Mouse (Mus musculus): Measurements from ENCODE around the gene Il17rc. TPM values are rescaled to one million over a fixed set of nuclear protein-coding genes. Genes with fewer than 3 reads are reported as not detected.

The Il17rc gene
- polyA plus RNA-seq, 1 experiment from 2014 or later, result 4.4 TPM

DNA sequence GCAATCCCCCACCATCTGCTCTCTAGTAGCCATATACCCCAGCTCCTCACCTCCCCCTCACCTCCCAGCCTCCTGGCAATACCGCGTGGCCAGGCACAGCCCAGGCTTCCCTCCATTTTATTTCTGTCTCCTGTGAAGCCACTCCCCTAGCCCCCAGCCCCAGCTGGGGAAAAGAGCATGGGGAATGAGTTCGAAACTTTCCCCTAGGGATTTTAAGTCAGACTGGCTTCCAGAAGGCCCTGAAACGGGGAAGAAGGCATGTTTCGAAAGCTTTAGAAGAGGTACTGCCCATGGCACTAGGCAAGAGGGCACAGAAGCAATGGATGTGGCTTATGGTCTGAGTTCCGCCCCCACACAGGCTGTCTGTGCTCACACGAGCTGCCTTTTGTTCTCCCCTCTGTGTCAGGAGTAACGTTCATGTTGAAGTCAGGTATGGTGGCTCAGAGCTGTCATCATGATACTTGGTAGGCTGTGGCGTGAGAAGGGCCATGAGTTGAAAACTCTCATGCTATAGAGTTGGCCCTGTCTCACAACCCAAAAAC, 35.5 kb upstream of the Il17rc start, which contains the start of gene Cidec:
Cidec (minus strand) TSS at position 97 of the 542 bp plus-strand sequence.
- no peak for ATAC-seq (ENCODE audit: extremely low read depth, insufficient number of reproducible peaks, low FRiP score, low TSS enrichment)
- no peak within 1 kb of the TSS for H3K27ac ChIP-seq (replicated peaks)
- WGBS, result 72% methylated on average over 9 of the region's 9 CpGs

DNA sequence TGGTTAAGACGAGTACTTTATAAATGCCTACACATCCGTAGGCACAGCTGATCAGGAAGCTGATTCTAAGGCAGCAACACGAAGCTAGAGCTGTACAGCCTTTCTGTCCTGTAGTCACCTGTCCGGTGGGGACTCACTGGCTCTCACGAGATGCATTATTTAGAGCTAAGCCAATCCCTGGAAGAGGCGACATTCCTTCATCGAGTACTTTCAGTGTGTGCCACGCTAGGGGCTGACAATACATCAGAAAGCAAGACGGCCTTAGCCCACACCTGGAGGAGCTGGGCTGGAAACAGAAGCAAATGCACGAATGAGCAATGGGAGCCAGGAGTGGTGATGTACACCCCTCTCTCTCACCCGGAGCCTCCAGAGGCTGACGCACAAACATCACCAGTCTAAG, 34.1 kb upstream of the Il17rc start:
- Histone ChIP-seq H3K4me3 (no peak overlapping the region), H3K9ac (no peak overlapping the region), H3K27me3 (replicated peaks) (peaks cover 10% of the 10 kb centered on the region; the same call in 1 of the 2 replicates), H3K9me3 (no peaks in the 10 kb centered on the region), H3K36me3 (no peaks in the 10 kb centered on the region), H3K27ac (replicated peaks) (no peak overlapping the region), H3K4me1 (0 out of 2 replicates have a peak, but pooled peaks cover 2% of the 10 kb centered on the region), H3K4me2 (no peak overlapping the region)
- no peak for ATAC-seq (ENCODE audit: extremely low read depth, insufficient number of reproducible peaks, low FRiP score, low TSS enrichment)
- 63% methylated on average over 12 of the region's 12 CpGs for WGBS

More for the DNA sequence above, 35.5 kb upstream of the Il17rc start, which contains the start of gene Cidec:
- Histone ChIP-seq H3K9me3 (no peaks in the 10 kb centered on the region), H3K36me3 (no peaks in the 10 kb centered on the region), H3K4me1 (0 out of 2 replicates have a peak, but pooled peaks cover 4% of the 10 kb centered on the region), H3K4me3 (no peak within 1 kb of the TSS), H3K9ac (no peak within 1 kb of the TSS), H3K27me3 (replicated peaks) (peaks cover 10% of the 10 kb centered on the region; the same call in 1 of the 2 replicates), H3K4me2 (no peak within 1 kb of the TSS)

DNA sequence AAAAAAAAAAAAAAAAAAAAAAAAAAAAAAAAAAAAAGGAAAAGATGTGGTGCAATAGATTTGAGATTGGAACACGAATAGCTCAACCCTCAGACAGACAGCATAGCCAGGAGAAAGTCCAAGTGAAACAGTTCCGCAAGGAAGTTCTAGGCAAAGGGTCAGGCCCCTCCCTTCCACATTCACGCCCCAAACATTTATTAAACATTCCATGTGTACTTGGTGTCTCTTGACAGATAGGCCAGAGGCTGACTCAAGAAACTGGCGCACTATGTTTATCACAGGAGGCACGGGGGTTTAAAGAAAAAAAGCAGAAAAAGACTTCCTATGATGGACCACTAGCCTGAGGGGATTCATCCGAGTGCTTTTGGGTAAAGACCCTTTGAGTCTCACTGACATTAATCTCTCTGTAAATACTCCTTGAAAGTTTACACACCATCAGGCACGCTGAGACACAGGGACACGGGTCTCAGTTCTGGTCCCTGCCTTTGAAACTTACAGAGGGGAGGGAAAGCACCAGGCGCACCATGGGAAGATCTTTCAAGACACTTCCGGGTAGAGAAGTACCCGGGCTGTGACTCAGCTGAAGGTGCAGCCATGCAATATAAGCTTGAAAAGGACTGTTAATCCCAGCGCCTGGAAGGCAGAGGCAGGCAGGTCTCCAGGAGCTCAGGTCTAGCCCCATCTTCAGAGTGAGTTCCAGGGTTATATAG, 32.4 kb upstream of the Il17rc start:
- 53% methylated on average over 12 of the region's 12 CpGs for WGBS
- H3K4me2 ChIP-seq, result no peak overlapping the region
- no peak overlapping the region for H3K27ac ChIP-seq (replicated peaks)
- no peaks in the 10 kb centered on the region for H3K9me3 ChIP-seq
- peaks cover 9% of the 10 kb centered on the region for H3K4me1 ChIP-seq
- no peaks in the 10 kb centered on the region for H3K36me3 ChIP-seq
- no peak overlapping the region for H3K9ac ChIP-seq
- no peak overlapping the region for H3K4me3 ChIP-seq
- H3K27me3 ChIP-seq (replicated peaks), result peaks cover 10% of the 10 kb centered on the region; the same call in 1 of the 2 replicates
- ATAC-seq (ENCODE audit: extremely low read depth, insufficient number of reproducible peaks, low FRiP score, low TSS enrichment), result no peak

DNA sequence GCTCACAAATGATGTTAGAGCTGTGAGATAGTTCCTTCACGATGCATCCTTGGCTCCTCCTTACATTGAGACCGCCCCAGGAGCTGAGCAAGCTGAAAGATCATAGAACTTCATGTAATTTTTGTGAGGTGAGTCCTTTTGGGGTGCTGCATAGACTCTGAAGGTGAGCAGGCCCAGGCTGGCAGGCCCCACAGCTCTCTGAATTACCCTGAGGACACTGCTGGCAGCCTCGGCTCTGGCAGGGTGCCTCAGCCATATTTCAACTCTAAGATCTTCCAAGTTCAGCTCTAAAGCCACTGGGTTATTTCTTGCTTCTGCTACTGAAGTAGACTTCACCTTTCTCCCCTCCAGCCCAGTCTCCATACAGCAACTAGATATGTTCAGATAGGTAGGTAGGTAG, 30.5 kb upstream of the Il17rc start:
- no peak overlapping the region for H3K9ac ChIP-seq
- no peak overlapping the region for H3K27ac ChIP-seq (replicated peaks)
- 84% methylated on average over 3 of the region's 3 CpGs for WGBS
- H3K36me3 ChIP-seq, result peaks cover 8% of the 10 kb centered on the region
- H3K4me2 ChIP-seq, result no peak overlapping the region
- ATAC-seq (ENCODE audit: extremely low read depth, insufficient number of reproducible peaks, low FRiP score, low TSS enrichment), result no peak
- H3K9me3 ChIP-seq, result no peaks in the 10 kb centered on the region
- peaks cover 8% of the 10 kb centered on the region; the same call in 1 of the 2 replicates for H3K27me3 ChIP-seq (replicated peaks)
- no peak overlapping the region for H3K4me3 ChIP-seq
- peaks cover 9% of the 10 kb centered on the region for H3K4me1 ChIP-seq

DNA sequence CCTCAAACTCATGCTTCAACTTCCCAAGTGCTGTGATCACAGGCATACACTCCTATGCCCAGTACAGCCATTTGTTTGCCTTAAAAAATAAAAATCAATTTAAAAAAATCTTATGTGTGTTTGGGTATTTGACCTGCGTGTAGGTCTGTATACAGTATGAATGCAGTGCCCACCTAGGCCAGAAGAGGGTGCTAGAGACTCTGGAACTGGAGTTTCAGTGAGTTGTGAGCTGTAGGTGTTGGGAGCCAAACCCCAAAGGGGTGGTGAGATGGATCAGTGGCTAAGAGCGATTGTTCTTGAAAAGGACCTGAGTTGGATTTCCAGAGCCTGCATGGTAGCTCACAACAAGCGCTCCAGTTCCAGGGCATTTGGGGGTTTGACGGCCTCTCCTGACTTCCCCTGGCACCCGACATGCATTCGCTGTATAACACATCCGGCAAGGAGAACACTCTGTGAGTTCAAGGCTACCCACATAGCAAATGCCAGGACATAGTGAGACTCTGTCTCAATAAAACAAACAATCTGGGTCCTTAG, 30.0 kb upstream of the Il17rc start:
- no peak overlapping the region for H3K4me2 ChIP-seq
- 58% methylated on average over 7 of the region's 7 CpGs for WGBS
- H3K4me3 ChIP-seq, result no peak overlapping the region
- no peak; the same call in 1 of the 2 replicates for ATAC-seq (ENCODE audit: extremely low read depth, insufficient number of reproducible peaks, low FRiP score, low TSS enrichment)
- no peaks in the 10 kb centered on the region for H3K9me3 ChIP-seq
- H3K27me3 ChIP-seq (replicated peaks), result 0 out of 2 replicates have a peak, but pooled peaks cover 8% of the 10 kb centered on the region
- H3K4me1 ChIP-seq, result peaks cover 9% of the 10 kb centered on the region
- no peak overlapping the region for H3K27ac ChIP-seq (replicated peaks)
- no peak overlapping the region for H3K9ac ChIP-seq
- H3K36me3 ChIP-seq, result peaks cover 11% of the 10 kb centered on the region

DNA sequence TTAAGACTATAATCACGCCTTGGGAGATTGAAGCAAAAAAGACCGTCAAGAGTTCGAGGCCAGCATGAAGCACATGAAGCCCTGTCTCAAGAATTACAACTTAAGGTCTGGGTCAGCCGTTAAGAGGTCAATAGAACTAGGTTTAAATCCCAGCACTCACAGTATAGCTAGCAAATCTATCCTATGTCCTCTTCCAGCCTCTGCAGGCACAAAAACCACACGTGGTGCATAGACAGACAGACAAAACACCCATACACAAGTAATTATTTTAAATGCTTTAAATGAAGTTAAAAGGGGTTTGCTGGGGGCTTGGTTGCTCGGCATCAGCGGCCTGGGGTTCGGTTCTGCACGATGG, 29.2 kb upstream of the Il17rc start:
- peak overlapping the region; percentile 70; the same call in 1 of the 2 replicates for H3K27ac ChIP-seq (replicated peaks)
- no peaks in the 10 kb centered on the region for H3K9me3 ChIP-seq
- peaks cover 9% of the 10 kb centered on the region for H3K4me1 ChIP-seq
- H3K9ac ChIP-seq, result peak overlapping the region; percentile 95
- no peak for ATAC-seq (ENCODE audit: extremely low read depth, insufficient number of reproducible peaks, low FRiP score, low TSS enrichment)
- peaks cover 19% of the 10 kb centered on the region for H3K36me3 ChIP-seq
- H3K4me2 ChIP-seq, result peak overlapping the region; percentile 96
- 0 out of 2 replicates have a peak, but pooled peaks cover 5% of the 10 kb centered on the region for H3K27me3 ChIP-seq (replicated peaks)
- peak overlapping the region; percentile 97 for H3K4me3 ChIP-seq
- WGBS, result 36% methylated on average over 9 of the region's 9 CpGs

DNA sequence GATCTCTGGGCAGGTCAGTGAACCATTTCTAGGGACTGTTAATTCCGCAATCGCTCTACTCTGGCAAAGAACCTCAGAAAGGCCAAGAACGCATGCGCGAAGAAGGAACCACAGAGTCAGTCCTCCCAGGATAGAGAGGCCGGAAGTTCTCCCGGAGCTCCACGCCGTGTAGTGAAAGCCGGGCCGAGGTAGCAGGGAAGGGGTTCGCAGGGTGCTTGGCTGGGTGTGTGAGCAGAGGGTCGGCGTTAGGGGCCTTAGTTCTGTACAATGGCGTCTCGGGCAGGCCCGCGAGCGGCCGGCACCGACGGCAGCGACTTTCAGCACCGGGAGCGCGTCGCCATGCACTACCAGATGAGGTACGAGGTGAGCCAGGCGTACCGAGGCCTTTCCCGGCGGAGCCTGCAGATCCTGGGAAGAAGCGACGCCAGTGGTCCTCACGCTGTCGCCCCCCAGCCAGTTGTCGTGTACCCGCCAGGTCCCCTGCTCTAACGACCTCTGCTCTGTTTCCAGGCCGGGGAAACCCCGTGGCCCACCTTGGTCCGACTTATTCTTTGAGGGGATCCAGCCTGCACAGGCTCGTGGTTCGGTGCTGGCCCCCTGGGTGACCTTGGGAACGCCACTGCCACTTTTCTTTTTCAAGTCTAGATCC, 28.7 kb upstream of the Il17rc start, which contains the start of gene Jagn1:
Jagn1 (plus strand) TSS at position 128 of the 649 bp plus-strand sequence.
- H3K4me2 ChIP-seq, result peak within 1 kb of the TSS; percentile 96
- peak within 1 kb of the TSS; percentile 95 for H3K9ac ChIP-seq
- whole genome bisulfite sequencing, result under 1% methylated on average over 41 of the region's 45 CpGs
- H3K27me3 ChIP-seq (replicated peaks), result 0 out of 2 replicates have a peak, but pooled peaks cover 4% of the 10 kb centered on the region
- peak within 1 kb of the TSS; percentile 70 for H3K27ac ChIP-seq (replicated peaks)
- no peaks in the 10 kb centered on the region for H3K9me3 ChIP-seq
- peaks cover 24% of the 10 kb centered on the region for H3K36me3 ChIP-seq
- H3K4me3 ChIP-seq, result peak within 1 kb of the TSS; percentile 97
- peaks cover 9% of the 10 kb centered on the region for H3K4me1 ChIP-seq
- ATAC-seq (ENCODE audit: extremely low read depth, insufficient number of reproducible peaks, low FRiP score, low TSS enrichment), result peak; percentile 63; the same call in 1 of the 2 replicates

DNA sequence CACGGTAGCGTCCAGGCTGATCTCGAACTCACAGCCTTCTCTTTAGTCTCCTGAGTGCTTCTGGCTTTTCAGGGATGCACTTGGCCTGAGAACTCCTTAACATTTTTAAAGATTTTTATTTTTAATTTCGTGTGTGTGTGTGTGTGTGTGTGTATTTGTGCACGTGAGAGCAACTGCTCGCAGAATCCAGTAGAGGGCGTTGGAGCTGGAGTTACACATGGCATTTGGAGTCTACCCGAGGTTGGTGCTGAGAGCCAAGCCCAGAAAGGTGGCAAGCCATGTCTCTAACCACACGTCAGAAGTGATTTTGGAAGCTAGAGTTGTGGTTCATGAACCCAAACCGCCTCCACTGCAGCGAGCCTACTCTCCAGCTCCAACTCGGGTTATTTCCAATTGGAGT, 28.1 kb upstream of the Il17rc start:
- no peaks in the 10 kb centered on the region for H3K9me3 ChIP-seq
- H3K4me3 ChIP-seq, result peak overlapping the region; percentile 97
- H3K36me3 ChIP-seq, result peaks cover 29% of the 10 kb centered on the region
- WGBS, result 43% methylated on average over 12 of the region's 12 CpGs
- peak overlapping the region; percentile 70; the same call in 1 of the 2 replicates for H3K27ac ChIP-seq (replicated peaks)
- H3K4me1 ChIP-seq, result peaks cover 9% of the 10 kb centered on the region
- ATAC-seq (ENCODE audit: extremely low read depth, insufficient number of reproducible peaks, low FRiP score, low TSS enrichment), result no peak
- peak overlapping the region; percentile 95 for H3K9ac ChIP-seq
- H3K4me2 ChIP-seq, result peak overlapping the region; percentile 96
- H3K27me3 ChIP-seq (replicated peaks), result 0 out of 2 replicates have a peak, but pooled peaks cover 4% of the 10 kb centered on the region

DNA sequence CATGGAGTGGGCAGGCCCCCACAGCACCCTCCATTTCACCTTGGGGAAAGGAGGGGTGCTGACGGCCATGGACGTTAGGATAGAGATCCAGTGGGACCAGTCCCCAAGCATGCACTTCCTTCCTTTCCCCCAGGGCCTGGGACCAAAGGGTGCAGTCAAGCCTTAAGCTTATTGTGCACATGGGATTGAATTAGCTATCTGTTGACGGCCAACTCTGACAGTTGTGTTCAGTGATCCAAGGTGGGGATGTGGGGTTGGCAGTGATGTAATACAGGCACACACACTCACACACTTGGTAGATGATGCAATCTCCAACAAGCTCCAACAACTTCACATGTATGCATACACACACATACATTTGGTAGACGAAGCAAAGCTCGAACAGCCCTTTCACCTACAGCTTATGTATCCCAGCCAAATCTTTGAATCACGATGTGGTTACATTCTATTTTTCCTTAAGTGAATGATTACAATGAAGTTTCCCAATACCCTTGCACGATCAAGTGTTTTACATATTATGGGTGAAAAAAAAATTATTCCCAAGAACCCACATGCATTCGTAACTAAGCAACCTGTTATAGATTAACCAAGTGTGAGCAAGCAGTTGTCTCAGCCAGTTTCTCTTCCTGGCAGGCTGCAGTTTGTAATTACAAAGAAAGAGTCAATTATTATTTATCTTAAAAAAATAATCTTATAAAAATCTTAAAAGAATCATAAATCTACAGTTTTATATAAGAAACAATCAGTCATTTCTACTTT, 26.8 kb upstream of the Il17rc start:
- Histone ChIP-seq H3K4me3 (no peak overlapping the region), H3K9ac (no peak overlapping the region), H3K9me3 (no peaks in the 10 kb centered on the region), H3K27me3 (replicated peaks) (0 out of 2 replicates have a peak, but pooled peaks cover 4% of the 10 kb centered on the region), H3K4me2 (no peak overlapping the region), H3K27ac (replicated peaks) (no peak overlapping the region), H3K36me3 (peaks cover 40% of the 10 kb centered on the region), H3K4me1 (peaks cover 9% of the 10 kb centered on the region)
- no peak for ATAC-seq (ENCODE audit: extremely low read depth, insufficient number of reproducible peaks, low FRiP score, low TSS enrichment)
- 79% methylated on average over 8 of the region's 8 CpGs for WGBS

DNA sequence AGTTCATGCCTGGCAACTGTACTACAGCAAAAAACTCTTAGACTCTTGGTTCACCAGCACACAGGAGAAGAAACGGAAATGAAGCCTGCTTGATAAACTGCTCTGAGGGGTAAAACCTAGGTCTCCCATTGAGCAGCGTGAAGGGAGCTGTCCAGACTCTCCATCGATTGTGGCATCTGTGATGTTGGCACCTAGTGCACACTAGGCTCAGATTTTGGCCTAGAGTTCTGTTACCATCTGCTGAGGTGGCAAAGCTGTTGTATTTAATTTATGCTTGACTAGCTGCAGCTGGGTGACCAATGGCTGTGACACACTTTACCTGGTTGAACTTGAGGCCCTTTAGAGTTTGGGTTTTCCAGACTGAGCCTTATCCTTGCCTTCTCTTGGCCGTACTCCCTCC, 23.6 kb upstream of the Il17rc start:
- 95% methylated on average over 4 of the region's 4 CpGs for WGBS
- H3K27ac ChIP-seq (replicated peaks), result no peak overlapping the region

More for the DNA sequence above, 23.6 kb upstream of the Il17rc start:
- no peak for ATAC-seq (ENCODE audit: extremely low read depth, insufficient number of reproducible peaks, low FRiP score, low TSS enrichment)
- Histone ChIP-seq H3K4me2 (no peak overlapping the region), H3K4me3 (no peak overlapping the region), H3K4me1 (peaks cover 18% of the 10 kb centered on the region), H3K9ac (no peak overlapping the region), H3K36me3 (peaks cover 43% of the 10 kb centered on the region), H3K27me3 (replicated peaks) (no peaks in the 10 kb centered on the region), H3K9me3 (no peaks in the 10 kb centered on the region)

Measured in heart, embryonic 13.5 days (tissue).